Mouse (Mus musculus): ENCODE data around the gene Eif1ad.
"Not testable (repeated sequence)": the region's sequence is repeated elsewhere in the genome, so short reads cannot be mapped to it uniquely, and the experiment has no call there.

The Eif1ad gene

GRCm38 (mm10) chr19:5374748-5375147 is 8.2 kb downstream of the Eif1ad start:
- DNase-seq (ENCODE audit: low read depth, low spot score): no peak

- DNase-seq (ENCODE audit: low read depth, low spot score): no peak
Observed at GRCm38 (mm10) chr19:5377446-5377845, 10.9 kb downstream of the Eif1ad start.

- no peak for DNase-seq (ENCODE audit: low read depth, low spot score)
Observed at GRCm38 (mm10) chr19:5383326-5383725, 16.8 kb downstream of the Eif1ad start.

- DNase-seq (ENCODE audit: low read depth, low spot score): no peak
Observed at GRCm38 (mm10) chr19:5384715-5385114, 18.2 kb downstream of the Eif1ad start.

- DNase-seq (ENCODE audit: low read depth, low spot score): peak; percentile 50
Observed at GRCm38 (mm10) chr19:5388011-5388441, 21.5 kb downstream of the Eif1ad start.

- DNase-seq (ENCODE audit: low read depth, low spot score): peak; percentile 97
Observed at GRCm38 (mm10) chr19:5388588-5389242, 22.2 kb downstream of the Eif1ad start, which contains the start of gene Sart1. Sart1 (minus strand) TSS chr19:5388703.

- peak; percentile 91 for DNase-seq (ENCODE audit: low read depth, low spot score)
Observed at GRCm38 (mm10) chr19:5389647-5390046, 23.1 kb downstream of the Eif1ad start.

- DNase-seq (ENCODE audit: low read depth, low spot score): no peak
Observed at GRCm38 (mm10) chr19:5390416-5390815, 23.9 kb downstream of the Eif1ad start.

- no peak for DNase-seq (ENCODE audit: low read depth, low spot score)
Observed at GRCm38 (mm10) chr19:5392892-5393291, 26.4 kb downstream of the Eif1ad start.

GRCm38 (mm10) chr19:5394168-5394567 is 27.6 kb downstream of the Eif1ad start:
- DNase-seq (ENCODE audit: low read depth, low spot score): no peak

GRCm38 (mm10) chr19:5395371-5395770 is 28.8 kb downstream of the Eif1ad start:
- peak; percentile 44 for DNase-seq (ENCODE audit: low read depth, low spot score)

- DNase-seq (ENCODE audit: low read depth, low spot score): not testable (repeated sequence)
Observed at GRCm38 (mm10) chr19:5401073-5401472, 34.5 kb downstream of the Eif1ad start.

- DNase-seq (ENCODE audit: low read depth, low spot score): no peak
Observed at GRCm38 (mm10) chr19:5402293-5402692, 35.8 kb downstream of the Eif1ad start, which contains the start of gene Tsga10ip. Tsga10ip (minus strand) TSS chr19:5402526.

GRCm38 (mm10) chr19:5405924-5406323 is 39.4 kb downstream of the Eif1ad start:
- DNase-seq (ENCODE audit: low read depth, low spot score): no peak

- DNase-seq (ENCODE audit: low read depth, low spot score): not testable (repeated sequence)
Observed at GRCm38 (mm10) chr19:5406531-5407126, 40.1 kb downstream of the Eif1ad start.

GRCm38 (mm10) chr19:5407133-5407532 is 40.6 kb downstream of the Eif1ad start:
- DNase-seq (ENCODE audit: low read depth, low spot score): peak; percentile 67

- DNase-seq (ENCODE audit: low read depth, low spot score): peak; percentile 47
Observed at GRCm38 (mm10) chr19:5408057-5409001, 41.8 kb downstream of the Eif1ad start.

- DNase-seq (ENCODE audit: low read depth, low spot score): no peak
Observed at GRCm38 (mm10) chr19:5409068-5409467, 42.5 kb downstream of the Eif1ad start.

GRCm38 (mm10) chr19:5410641-5411040 is 44.1 kb downstream of the Eif1ad start:
- no peak for DNase-seq (ENCODE audit: low read depth, low spot score)

- DNase-seq (ENCODE audit: low read depth, low spot score): no peak
Observed at GRCm38 (mm10) chr19:5411961-5412360, 45.4 kb downstream of the Eif1ad start.

GRCm38 (mm10) chr19:5413840-5414239 is 47.3 kb downstream of the Eif1ad start:
- DNase-seq (ENCODE audit: low read depth, low spot score): no peak

- no peak for DNase-seq (ENCODE audit: low read depth, low spot score)
Observed at GRCm38 (mm10) chr19:5414534-5414957, 48.0 kb downstream of the Eif1ad start.

All from A20 (cell line).